Mouse (Mus musculus): Measurements from ENCODE around the gene Sult6b1. TPM values are rescaled to one million over a fixed set of nuclear protein-coding genes. Genes with fewer than 3 reads are reported as not detected.

Gene Sult6b1
- total RNA-seq, 2 experiments from 2014 or later: not detected

GRCm38 (mm10) chr17:78888554-78888953 is 18.2 kb downstream of the Sult6b1 start:
- DNase-seq: no peak
- intact Hi-C loops (cut with DNase I; ENCODE audit: low total_unique reads): no loop called here

GRCm38 (mm10) chr17:78885286-78886065 is 21.3 kb downstream of the Sult6b1 start:
- no peak for DNase-seq
- intact Hi-C loops (cut with DNase I; ENCODE audit: low total_unique reads): no loop called here

DNA sequence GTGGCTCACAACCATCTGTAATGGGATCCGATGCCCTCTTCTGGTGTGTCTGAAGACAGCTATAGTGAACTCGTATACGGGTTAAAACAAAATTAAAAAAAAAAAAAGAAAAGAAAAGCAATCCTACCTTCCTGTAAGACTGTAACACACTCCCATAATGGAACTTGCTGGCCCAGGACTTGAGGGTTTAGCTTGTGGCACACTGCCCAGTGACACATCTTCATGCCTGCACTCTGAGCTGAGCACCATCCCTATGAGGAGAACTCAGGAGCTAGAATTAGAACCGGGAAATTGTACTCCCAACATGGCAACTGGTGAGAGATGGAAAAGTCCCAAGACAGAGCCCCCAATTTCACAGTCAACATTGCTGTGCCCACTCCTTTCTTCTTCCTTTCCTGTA is 23.5 kb downstream of the Sult6b1 start:
- intact Hi-C loops (cut with DNase I; ENCODE audit: low total_unique reads): no loop called here

GRCm38 (mm10) chr17:78882401-78883112 is 24.2 kb downstream of the Sult6b1 start, which contains the start of gene Eif2ak2:
Gene Eif2ak2 (minus strand): TSS chr17:78882573.
- intact Hi-C loops (cut with DNase I; ENCODE audit: low total_unique reads): no loop called here
- peak; percentile 88 for DNase-seq

More for the DNA sequence above, 23.5 kb downstream of the Sult6b1 start:
- DNase-seq: no peak

GRCm38 (mm10) chr17:78881878-78882304 is 24.9 kb downstream of the Sult6b1 start:
- DNase-seq: peak; percentile 10

GRCm38 (mm10) chr17:78873886-78874285 is 32.9 kb downstream of the Sult6b1 start:
- no peak for DNase-seq

More at GRCm38 (mm10) chr17:78881878-78882304, 24.9 kb downstream of the Sult6b1 start:
- intact Hi-C loops (cut with DNase I; ENCODE audit: low total_unique reads): no loop called here

DNA sequence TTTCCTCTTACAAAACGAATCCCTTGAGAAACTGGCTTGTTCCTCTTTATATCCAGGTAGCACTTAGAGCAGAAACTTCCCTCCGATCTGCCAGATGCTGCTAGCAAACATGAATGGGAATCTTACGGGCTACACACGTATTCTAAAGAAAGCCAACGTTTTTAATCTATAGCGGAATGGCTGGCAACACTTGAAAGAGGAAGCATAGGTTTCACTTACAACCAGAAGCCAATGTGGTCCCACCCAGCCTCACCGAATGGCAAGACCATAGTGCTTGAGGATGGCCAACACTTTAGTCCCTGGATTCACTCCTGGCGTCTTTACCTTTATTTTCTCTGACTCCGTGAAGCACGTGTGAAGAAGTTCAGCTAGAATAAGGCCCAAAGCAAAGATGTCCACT is 50.5 kb downstream of the Sult6b1 start:
- DNase-seq: no peak
- intact Hi-C loops (cut with DNase I; ENCODE audit: low total_unique reads): no loop called here

More at GRCm38 (mm10) chr17:78873886-78874285, 32.9 kb downstream of the Sult6b1 start:
- intact Hi-C loops (cut with DNase I; ENCODE audit: low total_unique reads): no loop called here

DNA sequence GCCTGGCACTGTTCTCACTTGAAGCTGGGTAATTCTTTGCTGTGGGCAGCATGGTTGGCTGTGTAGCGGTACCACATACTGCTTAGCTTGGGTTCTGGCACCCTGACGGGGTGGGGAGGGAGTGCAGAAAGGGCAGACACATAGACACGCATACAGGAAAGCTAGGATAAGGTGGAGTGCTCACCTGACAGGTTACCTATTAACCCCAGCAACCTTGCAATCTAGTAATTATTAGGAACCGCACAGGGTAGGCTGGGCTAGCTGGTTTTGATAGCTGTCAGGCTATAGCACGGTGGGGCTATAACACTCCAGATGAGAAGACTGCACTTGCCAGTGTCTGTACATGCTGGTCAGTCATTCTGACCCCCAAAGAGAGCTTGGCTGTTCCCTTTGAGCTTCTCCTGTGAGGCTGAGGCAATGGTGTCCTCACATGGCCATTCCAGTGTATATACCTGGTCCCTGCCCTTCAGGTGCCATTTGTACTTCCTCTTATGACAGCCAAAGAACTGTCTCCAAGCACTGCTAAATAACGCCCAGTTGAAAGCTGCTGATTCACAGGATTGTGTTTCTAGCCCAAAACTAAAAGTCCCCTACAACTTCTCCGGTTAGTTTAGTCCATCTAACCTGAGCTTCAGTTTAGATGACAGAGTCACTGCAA is 64.4 kb downstream of the Sult6b1 start:
- DNase-seq: no peak
- intact Hi-C loops (cut with DNase I; ENCODE audit: low total_unique reads): no loop called here

GRCm38 (mm10) chr17:78836056-78836455 is 70.7 kb downstream of the Sult6b1 start:
- DNase-seq: no peak
- intact Hi-C loops (cut with DNase I; ENCODE audit: low total_unique reads): no loop called here

- intact Hi-C loops (cut with DNase I; ENCODE audit: low total_unique reads): no loop called here
- peak; percentile 100 for DNase-seq
Measured at GRCm38 (mm10) chr17:78834856-78835835, 71.6 kb downstream of the Sult6b1 start, which contains the start of the genes Heatr5b and Gpatch11. Gene Heatr5b (minus strand): TSS chr17:78835364. Gene Gpatch11 (plus strand): TSS chr17:78835567.

Other genes with a start within 250 kb of the Sult6b1 start
- 10 to 100 TPM in 1 of 2 experiments, 1 to 10 TPM in 1; 9.0 to 10.1 TPM for gene Strn, start 169.8 kb downstream of the Sult6b1 start, total RNA-seq (2021)
- gene Heatr5b, start 71.6 kb downstream of the Sult6b1 start, total RNA-seq (2021): 10 to 100 TPM in 1 of 2 experiments, 1 to 10 TPM in 1; 8.8 to 10.3 TPM
- 10 to 100 TPM; 17.7 to 18.4 TPM for gene Gpatch11, start 71.4 kb downstream of the Sult6b1 start, total RNA-seq (2021)
- 1 to 10 TPM; 5.1 to 5.4 TPM for gene Eif2ak2, start 24.4 kb downstream of the Sult6b1 start, total RNA-seq (2021)
- 10 to 100 TPM; 42.7 to 43.9 TPM for gene Cebpzos, start 9.5 kb upstream of the Sult6b1 start, total RNA-seq (2021)
- 10 to 100 TPM; 16.0 to 16.9 TPM for gene Cebpz, start 30.1 kb upstream of the Sult6b1 start, total RNA-seq (2021)
- 10 to 100 TPM; 28.0 to 29.7 TPM for gene Ndufaf7, start 30.1 kb upstream of the Sult6b1 start, total RNA-seq (2021)
- 10 to 100 TPM; 11.7 to 13.3 TPM for gene Prkd3, start 113.8 kb upstream of the Sult6b1 start, total RNA-seq (2021)
- 1 to 10 TPM; 8.3 to 8.4 TPM for gene Qpct, start 144.9 kb upstream of the Sult6b1 start, total RNA-seq (2021)

All from gastrocnemius, postnatal 14 days (tissue).